Mouse (Mus musculus) neural tube, embryonic 11.5 days (tissue): Measurements from ENCODE around the gene Saa3. TPM values are rescaled to one million over a fixed set of nuclear protein-coding genes. Genes with fewer than 3 reads are reported as not detected.
"Not testable (repeated sequence)": the region's sequence is repeated elsewhere in the genome, so short reads cannot be mapped to it uniquely, and the experiment has no call there.

Experiments
- ATAC-seq: fragments of 200-750 bp; cut with Nextera tagmentation; 2 replicates; pipeline ENCODE4 v1.8.0; 2017; ENCODE audit warnings: moderate number of reproducible peaks, mild to moderate bottlenecking, moderate TSS enrichment, moderate library complexity; ENCODE audit not compliant: insufficient read depth, low FRiP score, low TSS enrichment
- DNase-seq: peaks from one replicate; pipeline ENCODE4 v3.0.0-alpha.2; 2015; ENCODE audit warnings: low spot score
- H3K27ac ChIP-seq: fragments of 300-500 bp; sonication (generic); 2 replicates; pipeline ENCODE4 v1.5.1; 2014; ENCODE audit warnings: low read depth, mild to moderate bottlenecking, low read length
- H3K27me3 ChIP-seq: fragments of 300-500 bp; sonication (generic); 2 replicates; pipeline ENCODE4 v1.6.1; 2014; ENCODE audit warnings: mild to moderate bottlenecking, low read length, mixed read lengths; ENCODE audit not compliant: control insufficient read depth, insufficient read depth
- H3K36me3 ChIP-seq: fragments of 300-500 bp; sonication (generic); 2 replicates; pipeline ENCODE4 v1.6.1; 2014; ENCODE audit warnings: mild to moderate bottlenecking, low read length, moderate library complexity, mixed read lengths; ENCODE audit not compliant: control insufficient read depth, insufficient read depth
- H3K4me1 ChIP-seq: fragments of 300-500 bp; sonication (generic); 2 replicates; pipeline ENCODE4 v1.6.1; 2014; ENCODE audit warnings: low read length, mixed read lengths; ENCODE audit not compliant: control insufficient read depth, insufficient read depth
- H3K4me2 ChIP-seq: fragments of 300-500 bp; sonication (generic); 2 replicates; pipeline ENCODE4 v1.6.1; 2014; ENCODE audit warnings: low read depth, mild to moderate bottlenecking, moderate library complexity
- H3K4me3 ChIP-seq: fragments of 300-500 bp; sonication (generic); 2 replicates; pipeline ENCODE4 v1.5.1; 2014; ENCODE audit warnings: low read depth, low read length
- H3K9ac ChIP-seq: fragments of 300-500 bp; sonication (generic); 2 replicates; pipeline ENCODE4 v1.6.1; 2014; ENCODE audit warnings: mild to moderate bottlenecking, low read length
- H3K9me3 ChIP-seq: fragments of 300-500 bp; sonication (generic); 2 replicates; pipeline ENCODE4 v1.6.1; 2016; ENCODE audit warnings: low read length; ENCODE audit not compliant: control insufficient read depth
- WGBS: fragments of 180-500 bp; shearing (Covaris S2); extraction: QIAGEN DNeasy Blood & Tissue Kit; methylation state at CpG from one replicate; pipeline ENCODE4 v1.1.7; 2014; 5-methylcytosine and 5-hydroxymethylcytosine counted together
- polyA plus RNA-seq: library from polyadenylated mRNA; unstranded; fragments of >200 nt; fragmentation: Nextera tagmentation; extraction: Ambion mirVana; gene quantifications from 2 replicates; pipeline ENCODE4 v1.2.1, GENCODE M21; 2014

Gene Saa3
- polyA plus RNA-seq, 1 experiment from 2014 or later, result not detected

GRCm38 (mm10) chr7:46740041-46740440 lies 24.5 kb upstream of the Saa3 start:
- H3K27me3 ChIP-seq, H3K36me3 ChIP-seq, H3K4me3 ChIP-seq, ATAC-seq, H3K4me2 ChIP-seq, H3K9ac ChIP-seq, H3K4me1 ChIP-seq, H3K9me3 ChIP-seq, DNase-seq, H3K27ac ChIP-seq: not testable (repeated sequence)
- WGBS, result 87% methylated on average over 5 of the region's 5 CpGs

- DNase-seq (no peak), ATAC-seq (no peak)
- Histone ChIP-seq H3K36me3 (no peaks in the 10 kb centered on the region), H3K9me3 (no peaks in the 10 kb centered on the region), H3K9ac (no peak overlapping the region), H3K4me3 (no peak overlapping the region), H3K4me2 (no peak overlapping the region), H3K4me1 (no peaks in the 10 kb centered on the region), H3K27ac (no peak overlapping the region), H3K27me3 (no peaks in the 10 kb centered on the region)
- 81% methylated on average over 12 of the region's 12 CpGs for WGBS
Measured at GRCm38 (mm10) chr7:46738561-46739460, 23.3 kb upstream of the Saa3 start.

- Histone ChIP-seq H3K9me3 (no peaks in the 10 kb centered on the region), H3K4me1 (no peaks in the 10 kb centered on the region), H3K36me3 (no peaks in the 10 kb centered on the region), H3K27ac (no peak overlapping the region), H3K9ac (no peak overlapping the region), H3K4me3 (no peak overlapping the region), H3K4me2 (no peak overlapping the region), H3K27me3 (no peaks in the 10 kb centered on the region)
- 90% methylated on average over 2 of the region's 2 CpGs for WGBS
- DNase-seq, result no peak
- ATAC-seq, result no peak
Measured at GRCm38 (mm10) chr7:46734983-46735382, 19.5 kb upstream of the Saa3 start.

GRCm38 (mm10) chr7:46732458-46732857 lies 17.0 kb upstream of the Saa3 start, which contains the start of gene Saa4:
Gene Saa4, minus strand, starts transcription at chr7:46732603.
- Histone ChIP-seq H3K36me3 (no peaks in the 10 kb centered on the region), H3K4me3 (no peak within 1 kb of the TSS), H3K9ac (no peak within 1 kb of the TSS), H3K9me3 (no peaks in the 10 kb centered on the region), H3K4me2 (no peak within 1 kb of the TSS), H3K4me1 (no peaks in the 10 kb centered on the region), H3K27me3 (no peaks in the 10 kb centered on the region), H3K27ac (no peak within 1 kb of the TSS)
- WGBS, result 82% methylated on average over 4 of the region's 4 CpGs
- DNase-seq (no peak), ATAC-seq (no peak)

- no peaks in the 10 kb centered on the region for H3K9me3 ChIP-seq
- no peaks in the 10 kb centered on the region for H3K4me1 ChIP-seq
- no peak for ATAC-seq
- no peaks in the 10 kb centered on the region for H3K36me3 ChIP-seq
- 84% methylated on average over 1 of the region's 1 CpGs for WGBS
- H3K27me3 ChIP-seq, result no peaks in the 10 kb centered on the region
- no peak overlapping the region for H3K9ac ChIP-seq
- no peak for DNase-seq
- no peak overlapping the region for H3K4me3 ChIP-seq
- no peak overlapping the region for H3K4me2 ChIP-seq
- no peak overlapping the region for H3K27ac ChIP-seq
Measured at GRCm38 (mm10) chr7:46727584-46727983, 12.1 kb upstream of the Saa3 start.

- no peak overlapping the region for H3K4me2 ChIP-seq
- H3K9ac ChIP-seq, result no peak overlapping the region
- no peak overlapping the region for H3K4me3 ChIP-seq
- no peaks in the 10 kb centered on the region for H3K9me3 ChIP-seq
- WGBS, result 80% methylated on average over 5 of the region's 5 CpGs
- no peak overlapping the region for H3K27ac ChIP-seq
- H3K36me3 ChIP-seq, result no peaks in the 10 kb centered on the region
- H3K27me3 ChIP-seq, result no peaks in the 10 kb centered on the region
- ATAC-seq (no peak), DNase-seq (no peak)
- no peaks in the 10 kb centered on the region for H3K4me1 ChIP-seq
Measured at GRCm38 (mm10) chr7:46724396-46724795, 8.9 kb upstream of the Saa3 start.

GRCm38 (mm10) chr7:46723849-46724248 lies 8.3 kb upstream of the Saa3 start:
- WGBS, result 83% methylated on average over 3 of the region's 3 CpGs

DNA sequence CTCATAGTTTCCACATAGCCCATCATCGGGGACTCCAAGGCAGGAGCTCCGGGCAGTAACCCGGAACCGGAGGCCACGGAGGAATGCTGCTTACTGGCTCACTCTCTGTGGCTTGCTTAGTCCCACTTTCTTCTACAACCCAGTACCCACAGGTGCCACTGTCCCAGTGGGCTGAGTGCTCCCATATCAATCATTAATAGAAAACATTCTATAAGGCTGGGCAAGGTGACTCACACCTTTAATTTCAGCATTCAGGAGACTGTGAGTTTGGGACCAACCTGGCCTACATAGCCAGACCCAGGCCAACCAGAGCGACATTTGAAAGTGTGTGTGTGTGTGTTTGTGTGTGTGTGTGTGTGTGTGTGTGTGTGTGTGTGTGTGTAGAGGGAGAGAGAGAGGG lies 7.9 kb upstream of the Saa3 start:
- DNase-seq (no peak), ATAC-seq (no peak)
- Histone ChIP-seq H3K4me2 (no peak overlapping the region), H3K9me3 (no peaks in the 10 kb centered on the region), H3K27me3 (no peaks in the 10 kb centered on the region), H3K36me3 (no peaks in the 10 kb centered on the region), H3K4me3 (no peak overlapping the region), H3K9ac (no peak overlapping the region), H3K4me1 (no peaks in the 10 kb centered on the region), H3K27ac (no peak overlapping the region)
- WGBS, result 98% methylated on average over 6 of the region's 6 CpGs

More at GRCm38 (mm10) chr7:46723849-46724248, 8.3 kb upstream of the Saa3 start:
- no peaks in the 10 kb centered on the region for H3K27me3 ChIP-seq
- H3K9ac ChIP-seq, result no peak overlapping the region
- H3K4me2 ChIP-seq, result no peak overlapping the region
- DNase-seq (no peak), ATAC-seq (no peak)
- no peaks in the 10 kb centered on the region for H3K9me3 ChIP-seq
- no peaks in the 10 kb centered on the region for H3K36me3 ChIP-seq
- no peaks in the 10 kb centered on the region for H3K4me1 ChIP-seq
- H3K27ac ChIP-seq, result no peak overlapping the region
- no peak overlapping the region for H3K4me3 ChIP-seq

DNA sequence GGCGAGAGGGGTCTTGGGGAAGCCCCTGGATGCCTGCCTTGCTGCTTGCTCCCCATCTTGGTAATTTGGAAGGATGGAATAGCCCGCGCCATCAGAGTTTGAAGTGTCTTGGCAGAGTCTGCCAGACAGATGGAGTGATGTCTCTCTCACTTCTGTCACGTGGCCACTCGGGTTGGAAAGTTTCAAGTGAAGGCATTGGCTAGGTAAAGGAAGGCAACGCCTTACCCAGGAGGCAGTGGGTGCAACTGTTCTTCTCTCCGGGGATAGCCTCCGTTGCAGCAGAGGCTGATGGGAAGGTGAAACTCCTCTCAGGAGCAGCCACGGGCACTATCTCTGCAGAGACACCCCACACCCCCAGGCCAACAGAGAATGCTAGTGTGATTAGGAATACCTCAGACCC lies 5.0 kb upstream of the Saa3 start:
- Histone ChIP-seq H3K4me3 (no peak overlapping the region), H3K4me1 (no peaks in the 10 kb centered on the region), H3K27ac (no peak overlapping the region), H3K36me3 (no peaks in the 10 kb centered on the region), H3K4me2 (no peak overlapping the region), H3K27me3 (no peaks in the 10 kb centered on the region), H3K9ac (no peak overlapping the region), H3K9me3 (no peaks in the 10 kb centered on the region)
- 79% methylated on average over 9 of the region's 9 CpGs for WGBS
- ATAC-seq, result no peak
- no peak for DNase-seq
